8 mouse cellular contexts compared by ENCODE assay signal in the genomic region with DNA sequence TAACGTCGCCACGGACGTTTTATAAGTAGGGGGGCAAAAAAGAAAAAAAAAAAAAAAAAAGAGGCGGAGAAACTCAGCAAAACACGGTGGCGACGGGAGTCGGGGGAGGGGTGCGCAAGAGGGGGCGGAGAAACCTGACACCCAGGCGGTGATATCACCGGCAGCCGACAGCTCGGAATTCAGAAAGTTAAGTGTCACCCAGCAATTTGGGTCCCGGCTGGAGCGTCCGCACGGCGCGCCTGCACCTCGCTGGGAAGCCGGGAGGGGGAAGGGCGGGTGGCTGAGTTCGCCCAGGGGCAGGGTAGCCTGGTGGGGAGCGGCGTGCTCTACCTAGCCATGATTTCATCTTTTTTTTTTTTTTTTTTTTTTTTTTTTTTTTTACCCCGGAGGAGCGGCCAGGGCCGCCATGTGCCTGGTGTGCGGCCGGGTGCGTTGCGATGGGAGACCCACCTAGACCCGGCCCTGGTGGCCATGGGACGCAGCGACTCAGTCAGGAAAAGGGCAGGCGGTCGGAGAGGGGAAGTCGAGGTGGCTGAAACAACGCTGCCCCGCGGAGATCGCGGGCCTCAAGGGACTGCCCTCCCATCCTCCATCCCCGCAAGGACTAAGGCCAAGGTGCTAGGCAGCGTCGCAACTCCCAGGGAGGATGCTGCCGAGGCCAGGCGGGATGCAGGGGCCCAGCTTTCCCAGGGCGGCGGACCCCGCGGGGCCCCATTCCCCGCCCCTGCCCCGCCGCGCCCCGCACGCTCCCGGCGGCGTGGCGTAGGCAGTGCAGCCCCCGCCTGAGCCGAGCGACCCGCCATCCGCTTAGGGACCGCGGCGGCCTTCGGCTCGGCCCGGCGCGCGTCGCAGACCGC. TPM values are rescaled to one million over a fixed set of nuclear protein-coding genes. Genes with fewer than 3 reads are reported as not detected.
DNase-seq lines count a peak whose midpoint lies in the region; ATAC-seq and TF ChIP-seq lines count a peak whose summit lies in the region.

No protein-coding gene starts in this region.

- TF ChIP-seq CTCF in MEL (IDR thresholded peaks at IDR 0.05 in 2 of 3, conservative IDR thresholded peaks at IDR 0.05 in 1 of 3; ENCODE audit: control insufficient read depth in 1 of 3, insufficient read depth in 1 of 3, low read depth in 2 of 3, low read length in 3 of 3, poor library complexity in 1 of 3, severe bottlenecking in 1 of 3), result no peak
- TF ChIP-seq CTCF in forebrain, postnatal 0 days (IDR thresholded peaks at IDR 0.05; ENCODE audit: low read depth), result no peak; the same call in none of the 2 replicates

- peak overlapping the region; percentile 92 for H3K9ac ChIP-seq in MEL (ENCODE audit: control insufficient read depth, low read depth, low read length, poor library complexity, severe bottlenecking)
- H3K9ac ChIP-seq in forebrain, postnatal 0 days, result peak overlapping the region; percentile 99

- WGBS in forebrain, postnatal 0 days, result under 1% methylated on average over 78 of the region's 80 CpGs

- peak overlapping the region; percentile 69 to 88 for H3K4me3 ChIP-seq in MEL (ENCODE audit: control insufficient read depth in 1 of 2, insufficient read depth in 1 of 2, low read depth in 2 of 2, low read length in 2 of 2)
- H3K4me3 ChIP-seq in forebrain, postnatal 0 days (ENCODE audit: low read depth, low read length), result peak overlapping the region; percentile 97

- H3K27ac ChIP-seq in MEL (ENCODE audit: control insufficient read depth, low read depth, low read length), result peak overlapping the region; percentile 82
- H3K27ac ChIP-seq in forebrain, postnatal 0 days (ENCODE audit: low read depth, low read length), result peak overlapping the region; percentile 96

- H3K36me3 ChIP-seq in MEL (ENCODE audit: control insufficient read depth in 1 of 2, insufficient read depth in 2 of 2, low read length in 2 of 2), result peaks cover 0 to 11% of the 10 kb centered on the region in 2 experiments; a peak in 2 of 4 replicates
- H3K36me3 ChIP-seq in forebrain, postnatal 0 days (ENCODE audit: insufficient read depth), result no peaks in the 10 kb centered on the region

- peak; percentile 71 to 79; a peak in 3 of 4 replicates for TF ChIP-seq POLR2A in MEL (IDR thresholded peaks at IDR 0.05; ENCODE audit: control insufficient read depth in 1 of 2, insufficient read depth in 1 of 2, low read depth in 1 of 2, low read length in 2 of 2, poor library complexity in 1 of 2)

- 0 out of 4 replicates have a peak, but pooled peaks of 1 of the 2 experiments have one; percentile 35 for TF ChIP-seq EP300 in MEL (IDR thresholded peaks at IDR 0.05; ENCODE audit: low read depth in 1 of 2, low read length in 2 of 2)

- no peaks in the 10 kb centered on the region for H3K27me3 ChIP-seq in MEL (ENCODE audit: control insufficient read depth in 1 of 2, insufficient read depth in 2 of 2, low read length in 2 of 2)
- H3K27me3 ChIP-seq in forebrain, postnatal 0 days (ENCODE audit: insufficient read depth, low read length), result no peaks in the 10 kb centered on the region

- H3K4me1 ChIP-seq in MEL (ENCODE audit: control insufficient read depth in 1 of 2, insufficient read depth in 2 of 2, low read length in 2 of 2), result peaks cover 3% of the 10 kb centered on the region in 2 experiments; a peak in 2 of 4 replicates
- peaks cover 8% of the 10 kb centered on the region; the same call in 1 of the 2 replicates for H3K4me1 ChIP-seq in forebrain, postnatal 0 days (ENCODE audit: insufficient read depth)

- peak; percentile 73 for ATAC-seq in forebrain, postnatal 0 days

- H3K4me2 ChIP-seq in forebrain, postnatal 0 days (ENCODE audit: low read depth), result peak overlapping the region; percentile 91

- DNase-seq in MEL (ENCODE audit: low read depth, low spot score), result peak; percentile 92
- DNase-seq in cerebellum, adult 18-20 months, result peak; percentile 82 to 88
- peak; percentile 75 for DNase-seq in forebrain, postnatal 0 days
- peak; percentile 91 for DNase-seq in heart, postnatal 4 days
- peak; percentile 74 to 77 for DNase-seq in layer of hippocampus, postnatal 10 days (ENCODE audit: low spot score in 2 of 2)
- peak; percentile 92 for DNase-seq in lung, postnatal 10 days
- peak; percentile 85 for DNase-seq in ovary, postnatal 36 days (ENCODE audit: low spot score)
- peak; percentile 91 to 96 for DNase-seq in thymus, postnatal 36 days

- no peaks in the 10 kb centered on the region for H3K9me3 ChIP-seq in MEL (replicated peaks; ENCODE audit: insufficient read depth, low read length)
- H3K9me3 ChIP-seq in forebrain, postnatal 0 days (ENCODE audit: low read length), result no peaks in the 10 kb centered on the region

- H3K79me2 ChIP-seq in MEL (ENCODE audit: control insufficient read depth, insufficient read depth, low read length, poor library complexity), result peaks cover 49% of the 10 kb centered on the region

- no peak for TF ChIP-seq RAD21 in MEL (IDR thresholded peaks at IDR 0.05; ENCODE audit: low read depth, low read length)

TF ChIP-seq in MEL, 35 proteins besides CTCF, POLR2A, EP300 and RAD21:
- no peak for TF ChIP-seq TAL1 (IDR thresholded peaks at IDR 0.05; ENCODE audit: low read length)
- peak; percentile 43 for TF ChIP-seq CHD2 (IDR thresholded peaks at IDR 0.05; ENCODE audit: low read length)
- TF ChIP-seq RCOR1 (IDR thresholded peaks at IDR 0.05; ENCODE audit: low read depth, low read length), result no peak
- TF ChIP-seq TCF12 (IDR thresholded peaks at IDR 0.05; ENCODE audit: low read depth, low read length), result peak; percentile 58; the same call in 1 of the 2 replicates
- peak; percentile 33 for TF ChIP-seq HCFC1 (IDR thresholded peaks at IDR 0.05; ENCODE audit: low read depth, low read length)
- no peak for TF ChIP-seq JUND (IDR thresholded peaks at IDR 0.05; ENCODE audit: low read depth, low read length)
- no peak; the same call in 1 of the 2 replicates for TF ChIP-seq POLR2AphosphoS2 (IDR thresholded peaks at IDR 0.05; ENCODE audit: low read length)
- peak; percentile 90 for TF ChIP-seq ZMIZ1 (IDR thresholded peaks at IDR 0.05; ENCODE audit: low read depth, low read length)
- no peak for TF ChIP-seq MEF2A (IDR thresholded peaks at IDR 0.05; ENCODE audit: extremely low read depth, insufficient replicate concordance, low read depth, low read length, poor library complexity, severe bottlenecking)
- 0 out of 2 replicates have a peak, but pooled peaks have one; percentile 43 for TF ChIP-seq MYC (IDR thresholded peaks at IDR 0.05; ENCODE audit: low read depth, low read length)
- no peak for TF ChIP-seq KAT2A (conservative IDR thresholded peaks at IDR 0.05; ENCODE audit: low read depth, low read length)
- TF ChIP-seq SMC3 (IDR thresholded peaks at IDR 0.05; ENCODE audit: low read depth, low read length), result no peak
- TF ChIP-seq GABPA (IDR thresholded peaks at IDR 0.05; ENCODE audit: low read depth, low read length), result no peak
- TF ChIP-seq MAZ (IDR thresholded peaks at IDR 0.05; ENCODE audit: low read depth, low read length), result 0 out of 2 replicates have a peak, but pooled peaks have one; percentile 16
- TF ChIP-seq ETS1 (IDR thresholded peaks at IDR 0.05; ENCODE audit: low read depth, low read length), result peak; percentile 76
- TF ChIP-seq BHLHE40 (IDR thresholded peaks at IDR 0.05; ENCODE audit: borderline replicate concordance, low read depth, low read length), result 0 out of 2 replicates have a peak, but pooled peaks have one; percentile 6
- TF ChIP-seq ZKSCAN1 (IDR thresholded peaks at IDR 0.05; ENCODE audit: low read depth, low read length), result peak; percentile 61; the same call in 1 of the 2 replicates
- TF ChIP-seq ZNF384 (IDR thresholded peaks at IDR 0.05; ENCODE audit: low read depth, low read length), result peak; percentile 96
- TF ChIP-seq MXI1 (IDR thresholded peaks at IDR 0.05; ENCODE audit: low read depth, low read length), result peak; percentile 65
- TF ChIP-seq MYB (IDR thresholded peaks at IDR 0.05; ENCODE audit: low read depth, low read length), result no peak
- no peak for TF ChIP-seq GATA1 (IDR thresholded peaks at IDR 0.05; ENCODE audit: low read depth, low read length)
- peak; percentile 71 for TF ChIP-seq TBP (IDR thresholded peaks at IDR 0.05; ENCODE audit: low read depth, low read length)
- TF ChIP-seq ZC3H11A (IDR thresholded peaks at IDR 0.05; ENCODE audit: low read depth, low read length), result 0 out of 2 replicates have a peak, but pooled peaks have one; percentile 4
- no peak for TF ChIP-seq E2F4 (IDR thresholded peaks at IDR 0.05; ENCODE audit: borderline replicate concordance, low read depth, low read length)
- TF ChIP-seq POLR2AphosphoS5 (IDR thresholded peaks at IDR 0.05; ENCODE audit: borderline replicate concordance, low read depth, low read length), result no peak
- TF ChIP-seq USF2 (IDR thresholded peaks at IDR 0.05; ENCODE audit: borderline replicate concordance in 1 of 2, insufficient read depth in 1 of 2, low read depth in 1 of 2, low read length in 2 of 2), result no peak
- no peak for TF ChIP-seq ELF1 (IDR thresholded peaks at IDR 0.05; ENCODE audit: low read depth, low read length)
- peak; percentile 35; the same call in 1 of the 2 replicates for TF ChIP-seq MAFK (IDR thresholded peaks at IDR 0.05; ENCODE audit: borderline replicate concordance, low read depth, low read length)
- TF ChIP-seq MAX (IDR thresholded peaks at IDR 0.05; ENCODE audit: low read length), result no peak; the same call in 1 of the 2 replicates
- TF ChIP-seq NRF1 (IDR thresholded peaks at IDR 0.05; ENCODE audit: insufficient read depth, low read depth, low read length, poor library complexity, severe bottlenecking), result peak; percentile 49; the same call in 1 of the 2 replicates
- no peak; the same call in 1 of the 2 replicates for TF ChIP-seq CHD1 (IDR thresholded peaks at IDR 0.05; ENCODE audit: low read depth, low read length)
- no peak for TF ChIP-seq USF1 (IDR thresholded peaks at IDR 0.05; ENCODE audit: low read depth, low read length)
- TF ChIP-seq UBTF (IDR thresholded peaks at IDR 0.05; ENCODE audit: borderline replicate concordance, insufficient read depth, low read depth, low read length), result 0 out of 2 replicates have a peak, but pooled peaks have one; percentile 20
- TF ChIP-seq SIN3A (IDR thresholded peaks at IDR 0.05; ENCODE audit: low read length), result peak; percentile 86
- peak; percentile 71 for TF ChIP-seq NELFE (IDR thresholded peaks at IDR 0.05; ENCODE audit: low read depth, low read length)

RNA-seq across cellular contexts. Expression of gene Setd7, which starts 0.9 kb away (rescaled TPM):
- total RNA-seq in MEL (2012; rRNA removed), result 8.4 and 11.3 TPM in 2 replicates
- polyA plus RNA-seq in MEL (2012; ENCODE audit: insufficient read depth in 1 of 2, insufficient read length in 2 of 2, low read depth in 1 of 2, low replicate concordance in 2 of 2, missing spikeins in 1 of 2), result 10 to 100 TPM; 15.3 to 37.9 TPM
- 15.2 and 22.8 TPM in 2 replicates for total RNA-seq in forebrain, postnatal 0 days (2014; rRNA removed)
- 0.92 and 2.1 TPM in 2 replicates for polyA plus RNA-seq in forebrain, postnatal 0 days (2015; fragmentation: Nextera tagmentation; extraction: Ambion mirVana)
- total RNA-seq in heart, postnatal 4 days (2021), result 10 to 100 TPM; 54.0 to 58.7 TPM
- total RNA-seq in layer of hippocampus, postnatal 10 days (2021), result 10 to 100 TPM; 56.2 to 62.3 TPM

Comparison
In these comparisons a context has a peak if more than half of its experiments do, and no peak if none do; other contexts are left out.
1. Peak in every context shown above with its lines: DNase-seq, ATAC-seq, H3K4me3 ChIP-seq and H3K27ac ChIP-seq.